Mouse (Mus musculus): Measurements from ENCODE around the gene Btg4. TPM values are rescaled to one million over a fixed set of nuclear protein-coding genes. Genes with fewer than 3 reads are reported as not detected.

Gene Btg4
- polyA plus RNA-seq, 1 experiment: not detected

- Histone ChIP-seq H3K4me3 (ENCODE audit: low read depth, low read length) (peak overlapping the region; percentile 37), H3K27me3 (ENCODE audit: control insufficient read depth, insufficient read depth, low read length, poor library complexity, severe bottlenecking) (no peaks in the 10 kb centered on the region), H3K36me3 (ENCODE audit: control insufficient read depth, insufficient read depth, low read length, poor library complexity, severe bottlenecking) (no peaks in the 10 kb centered on the region), H3K9ac (ENCODE audit: low read depth, poor library complexity, severe bottlenecking) (no peak overlapping the region; the same call in 1 of the 2 replicates), H3K27ac (ENCODE audit: insufficient read depth, low read length) (no peak overlapping the region), H3K9me3 (replicated peaks; ENCODE audit: control insufficient read depth, insufficient read depth, low read length, poor library complexity, severe bottlenecking) (no peaks in the 10 kb centered on the region), H3K4me1 (ENCODE audit: control insufficient read depth, insufficient read depth, low read length) (no peaks in the 10 kb centered on the region)
- TF ChIP-seq POLR2A (IDR thresholded peaks at IDR 0.05; ENCODE audit: insufficient read depth, low read length) (no peak), CTCF (IDR thresholded peaks at IDR 0.05; ENCODE audit: low read depth, low read length) (no peak), EP300 (IDR thresholded peaks at IDR 0.05; ENCODE audit: insufficient read depth, low read depth, low read length) (no peak)
Observed at GRCm38 (mm10) chr9:51075780-51076179, 15.1 kb downstream of the Btg4 start.

DNA sequence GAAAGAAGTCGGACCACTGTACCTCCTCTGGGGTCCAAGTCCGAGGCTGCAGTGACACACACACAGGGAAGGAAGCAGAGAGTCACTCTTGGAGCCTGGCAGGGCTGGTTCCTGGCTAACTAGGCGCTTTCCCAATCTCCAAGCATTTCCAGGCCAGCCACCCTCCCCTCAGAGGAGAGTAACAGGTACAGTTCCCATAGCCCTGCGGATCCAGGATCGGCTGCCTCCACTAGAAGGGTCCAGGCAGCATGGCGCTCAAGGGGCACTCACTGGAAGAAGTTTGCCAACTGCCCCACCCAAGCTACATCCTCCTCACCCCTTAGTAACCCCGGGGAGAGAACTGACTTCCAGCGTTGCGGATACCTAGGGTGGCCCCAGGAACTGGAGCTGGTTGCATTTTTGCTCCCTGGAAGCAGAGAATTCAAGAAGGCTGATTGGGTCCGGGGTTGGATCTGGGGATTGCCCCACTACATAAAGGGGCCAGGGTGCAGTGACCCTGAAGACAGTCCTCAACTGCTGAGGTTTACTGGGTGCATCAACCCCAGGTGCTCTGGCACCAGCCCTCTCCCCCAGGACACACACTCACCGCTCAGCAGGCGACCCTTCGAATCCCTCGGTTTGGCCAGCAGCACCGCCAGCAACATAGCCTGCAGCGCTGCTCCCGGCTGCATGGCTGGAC lies 15.7 kb downstream of the Btg4 start:
- no peaks in the 10 kb centered on the region for H3K9me3 ChIP-seq (replicated peaks; ENCODE audit: control insufficient read depth, insufficient read depth, low read length, poor library complexity, severe bottlenecking)
- no peak overlapping the region for H3K27ac ChIP-seq (ENCODE audit: insufficient read depth, low read length)
- peak overlapping the region; percentile 19 for H3K9ac ChIP-seq (ENCODE audit: low read depth, poor library complexity, severe bottlenecking)
- no peaks in the 10 kb centered on the region for H3K36me3 ChIP-seq (ENCODE audit: control insufficient read depth, insufficient read depth, low read length, poor library complexity, severe bottlenecking)
- no peaks in the 10 kb centered on the region for H3K4me1 ChIP-seq (ENCODE audit: control insufficient read depth, insufficient read depth, low read length)
- TF ChIP-seq EP300 (IDR thresholded peaks at IDR 0.05; ENCODE audit: insufficient read depth, low read depth, low read length) (no peak), POLR2A (IDR thresholded peaks at IDR 0.05; ENCODE audit: insufficient read depth, low read length) (no peak), CTCF (IDR thresholded peaks at IDR 0.05; ENCODE audit: low read depth, low read length) (no peak)
- peak overlapping the region; percentile 74 for H3K4me3 ChIP-seq (ENCODE audit: low read depth, low read length)
- H3K27me3 ChIP-seq (ENCODE audit: control insufficient read depth, insufficient read depth, low read length, poor library complexity, severe bottlenecking): no peaks in the 10 kb centered on the region

- Histone ChIP-seq H3K27me3 (ENCODE audit: control insufficient read depth, insufficient read depth, low read length, poor library complexity, severe bottlenecking) (no peaks in the 10 kb centered on the region), H3K4me3 (ENCODE audit: low read depth, low read length) (peak within 1 kb of the TSS; percentile 74), H3K27ac (ENCODE audit: insufficient read depth, low read length) (no peak within 1 kb of the TSS), H3K9ac (ENCODE audit: low read depth, poor library complexity, severe bottlenecking) (peak within 1 kb of the TSS; percentile 27), H3K9me3 (replicated peaks; ENCODE audit: control insufficient read depth, insufficient read depth, low read length, poor library complexity, severe bottlenecking) (no peaks in the 10 kb centered on the region), H3K36me3 (ENCODE audit: control insufficient read depth, insufficient read depth, low read length, poor library complexity, severe bottlenecking) (no peaks in the 10 kb centered on the region), H3K4me1 (ENCODE audit: control insufficient read depth, insufficient read depth, low read length) (no peaks in the 10 kb centered on the region)
- no peak for TF ChIP-seq CTCF (IDR thresholded peaks at IDR 0.05; ENCODE audit: low read depth, low read length)
- TF ChIP-seq EP300 (IDR thresholded peaks at IDR 0.05; ENCODE audit: insufficient read depth, low read depth, low read length): no peak
- TF ChIP-seq POLR2A (IDR thresholded peaks at IDR 0.05; ENCODE audit: insufficient read depth, low read length): no peak
Observed at GRCm38 (mm10) chr9:51076979-51077315, 16.2 kb downstream of the Btg4 start, which contains the start of gene Layn. TSS of gene Layn (minus strand) at chr9:51077094.

DNA sequence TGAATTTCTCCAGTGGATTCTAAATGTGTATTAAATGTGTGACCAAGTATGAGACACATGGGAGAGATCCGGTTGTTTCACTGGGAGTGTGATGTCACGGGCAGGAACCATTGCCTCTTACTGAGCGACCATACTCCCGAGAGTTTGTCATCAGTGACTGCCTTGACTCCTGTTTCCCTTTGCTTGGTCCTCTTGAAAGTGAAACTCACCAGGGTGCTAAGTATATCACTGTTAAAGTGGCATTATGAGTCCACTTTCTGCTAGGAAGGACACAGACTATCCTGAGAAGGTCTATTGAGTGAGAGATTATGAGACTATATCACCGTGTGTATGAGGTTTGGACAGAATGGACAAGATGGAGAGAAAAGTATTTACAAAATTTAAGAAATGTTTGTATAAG lies 20.9 kb downstream of the Btg4 start:
- TF ChIP-seq CTCF (IDR thresholded peaks at IDR 0.05; ENCODE audit: low read depth, low read length): no peak
- no peak for TF ChIP-seq EP300 (IDR thresholded peaks at IDR 0.05; ENCODE audit: insufficient read depth, low read depth, low read length)
- no peak for TF ChIP-seq POLR2A (IDR thresholded peaks at IDR 0.05; ENCODE audit: insufficient read depth, low read length)
- Histone ChIP-seq H3K4me3 (ENCODE audit: low read depth, low read length) (no peak overlapping the region), H3K4me1 (ENCODE audit: control insufficient read depth, insufficient read depth, low read length) (no peaks in the 10 kb centered on the region), H3K36me3 (ENCODE audit: control insufficient read depth, insufficient read depth, low read length, poor library complexity, severe bottlenecking) (no peaks in the 10 kb centered on the region), H3K27ac (ENCODE audit: insufficient read depth, low read length) (no peak overlapping the region), H3K9ac (ENCODE audit: low read depth, poor library complexity, severe bottlenecking) (no peak overlapping the region), H3K27me3 (ENCODE audit: control insufficient read depth, insufficient read depth, low read length, poor library complexity, severe bottlenecking) (no peaks in the 10 kb centered on the region), H3K9me3 (replicated peaks; ENCODE audit: control insufficient read depth, insufficient read depth, low read length, poor library complexity, severe bottlenecking) (no peaks in the 10 kb centered on the region)

- TF ChIP-seq EP300 (IDR thresholded peaks at IDR 0.05; ENCODE audit: insufficient read depth, low read depth, low read length) (no peak), POLR2A (IDR thresholded peaks at IDR 0.05; ENCODE audit: insufficient read depth, low read length) (no peak), CTCF (IDR thresholded peaks at IDR 0.05; ENCODE audit: low read depth, low read length) (no peak)
- no peaks in the 10 kb centered on the region for H3K27me3 ChIP-seq (ENCODE audit: control insufficient read depth, insufficient read depth, low read length, poor library complexity, severe bottlenecking)
- no peaks in the 10 kb centered on the region for H3K4me1 ChIP-seq (ENCODE audit: control insufficient read depth, insufficient read depth, low read length)
- H3K9me3 ChIP-seq (replicated peaks; ENCODE audit: control insufficient read depth, insufficient read depth, low read length, poor library complexity, severe bottlenecking): no peaks in the 10 kb centered on the region
- H3K9ac ChIP-seq (ENCODE audit: low read depth, poor library complexity, severe bottlenecking): no peak overlapping the region
- no peak overlapping the region for H3K27ac ChIP-seq (ENCODE audit: insufficient read depth, low read length)
- H3K4me3 ChIP-seq (ENCODE audit: low read depth, low read length): no peak overlapping the region
- H3K36me3 ChIP-seq (ENCODE audit: control insufficient read depth, insufficient read depth, low read length, poor library complexity, severe bottlenecking): no peaks in the 10 kb centered on the region
Observed at GRCm38 (mm10) chr9:51093697-51094096, 33.0 kb downstream of the Btg4 start.

DNA sequence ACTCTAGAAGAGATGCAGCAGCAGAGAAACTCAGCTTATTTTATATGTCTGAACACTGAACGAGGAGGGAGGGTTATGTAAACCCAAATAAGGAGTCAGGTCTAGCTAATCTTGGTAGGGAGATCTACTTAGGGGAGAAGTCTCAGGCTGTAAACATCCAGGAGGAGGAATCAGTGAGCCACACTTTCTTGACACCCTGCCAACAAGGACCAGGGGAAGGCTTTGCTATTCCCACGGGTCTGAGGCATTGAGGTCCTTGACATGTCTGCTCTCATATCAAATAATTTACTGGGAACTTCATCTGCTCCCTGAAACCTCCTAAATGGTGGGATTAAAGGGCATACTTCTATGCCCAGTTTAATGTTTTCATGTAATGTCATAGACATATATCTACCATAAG lies 35.6 kb downstream of the Btg4 start:
- H3K9ac ChIP-seq (ENCODE audit: low read depth, poor library complexity, severe bottlenecking): no peak overlapping the region
- H3K4me1 ChIP-seq (ENCODE audit: control insufficient read depth, insufficient read depth, low read length): no peaks in the 10 kb centered on the region
- no peaks in the 10 kb centered on the region; the same call in 1 of the 2 replicates for H3K27me3 ChIP-seq (ENCODE audit: control insufficient read depth, insufficient read depth, low read length, poor library complexity, severe bottlenecking)
- no peaks in the 10 kb centered on the region for H3K36me3 ChIP-seq (ENCODE audit: control insufficient read depth, insufficient read depth, low read length, poor library complexity, severe bottlenecking)
- no peaks in the 10 kb centered on the region for H3K9me3 ChIP-seq (replicated peaks; ENCODE audit: control insufficient read depth, insufficient read depth, low read length, poor library complexity, severe bottlenecking)
- H3K4me3 ChIP-seq (ENCODE audit: low read depth, low read length): no peak overlapping the region
- no peak overlapping the region for H3K27ac ChIP-seq (ENCODE audit: insufficient read depth, low read length)
- TF ChIP-seq EP300 (IDR thresholded peaks at IDR 0.05; ENCODE audit: insufficient read depth, low read depth, low read length): no peak
- TF ChIP-seq POLR2A (IDR thresholded peaks at IDR 0.05; ENCODE audit: insufficient read depth, low read length): no peak
- no peak for TF ChIP-seq CTCF (IDR thresholded peaks at IDR 0.05; ENCODE audit: low read depth, low read length)

Data from ES-Bruce4 (cell line).